Mouse (Mus musculus) ES-E14 (cell line): ENCODE data around the gene Brd4.

ENCODE experiments used
- HCFC1 ChIP-seq: IDR thresholded peaks from 2 replicates; pipeline ENCODE4 v1.6.1; 2012; ENCODE audit warnings: low read length, inconsistent platforms, borderline replicate concordance; ENCODE audit not compliant: insufficient read depth
- ZC3H11A ChIP-seq: IDR thresholded peaks from 2 replicates; pipeline ENCODE4 v1.6.1; 2012; ENCODE audit warnings: low read depth, mild to moderate bottlenecking, inconsistent platforms, low read length, borderline replicate concordance
- ZNF384 ChIP-seq: IDR thresholded peaks from 2 replicates; pipeline ENCODE4 v1.6.1; 2012; ENCODE audit warnings: low read depth, low read length, inconsistent platforms

GRCm38 (mm10) chr17:32333675-32334303, 49.3 kb upstream of the Brd4 start:
- no peak for TF ChIP-seq HCFC1
- TF ChIP-seq ZNF384 = no peak
- TF ChIP-seq ZC3H11A = no peak
